Mouse (Mus musculus): ENCODE results near the gene Cyp4f15. TPM values are rescaled to one million over a fixed set of nuclear protein-coding genes. Genes with fewer than 3 reads are reported as not detected.

Cyp4f15 gene
- 0.56 and 0.72 TPM in 2 replicates for polyA plus RNA-seq (2015; fragmentation: Nextera tagmentation; extraction: Ambion mirVana)

GRCm38 (mm10) chr17:32685048-32685750 lies at the start of gene Cyp4f15:
TSS of gene Cyp4f15 (plus strand) at chr17:32685627.
- no peak for ATAC-seq (ENCODE audit: insufficient number of reproducible peaks, low FRiP score, low TSS enrichment, low read depth)
- no peak within 1 kb of the TSS for H3K4me3 ChIP-seq (replicated peaks)
- no peak within 1 kb of the TSS for H3K27ac ChIP-seq (replicated peaks)
- H3K4me2 ChIP-seq (replicated peaks): no peak within 1 kb of the TSS
- no peaks in the 10 kb centered on the region for H3K4me1 ChIP-seq
- H3K36me3 ChIP-seq: no peaks in the 10 kb centered on the region
- no peaks in the 10 kb centered on the region for H3K27me3 ChIP-seq
- H3K9me3 ChIP-seq (replicated peaks): no peaks in the 10 kb centered on the region
- 20% methylated on average over 7 of the region's 7 CpGs for WGBS
- H3K9ac ChIP-seq: no peak within 1 kb of the TSS

DNA sequence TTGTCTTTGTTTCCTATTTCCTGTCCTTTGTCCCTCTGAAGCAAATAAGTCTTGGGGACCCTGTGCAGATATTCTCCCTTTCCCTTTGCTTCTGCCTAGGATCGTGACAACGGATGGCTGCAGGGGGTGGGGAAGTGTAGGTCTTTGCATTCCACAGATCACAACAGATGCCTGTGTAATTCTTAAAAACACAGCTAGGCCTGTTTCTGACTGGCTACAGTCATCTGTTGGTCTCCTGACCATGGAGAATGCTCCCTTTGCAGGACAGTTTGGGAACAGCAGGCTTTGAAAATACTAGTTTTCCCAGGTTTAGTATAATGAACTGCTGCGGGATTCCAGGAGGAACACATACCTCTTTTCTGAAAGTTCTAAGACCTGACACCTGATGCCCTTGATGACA lies 49.1 kb upstream of the Cyp4f15 start:
- WGBS: 33% methylated on average over 3 of the region's 3 CpGs
- Histone ChIP-seq H3K27ac (replicated peaks) (no peak overlapping the region), H3K36me3 (no peaks in the 10 kb centered on the region), H3K27me3 (no peaks in the 10 kb centered on the region), H3K4me1 (0 out of 2 replicates have a peak, but pooled peaks cover 4% of the 10 kb centered on the region), H3K4me3 (replicated peaks) (no peak overlapping the region), H3K4me2 (replicated peaks) (no peak overlapping the region), H3K9me3 (replicated peaks) (no peaks in the 10 kb centered on the region), H3K9ac (no peak overlapping the region)
- no peak for ATAC-seq (ENCODE audit: insufficient number of reproducible peaks, low FRiP score, low TSS enrichment, low read depth)

- Histone ChIP-seq H3K4me1 (0 out of 2 replicates have a peak, but pooled peaks cover 4% of the 10 kb centered on the region), H3K27ac (replicated peaks) (no peak overlapping the region), H3K36me3 (no peaks in the 10 kb centered on the region), H3K4me3 (replicated peaks) (no peak overlapping the region), H3K9me3 (replicated peaks) (no peaks in the 10 kb centered on the region), H3K4me2 (replicated peaks) (no peak overlapping the region), H3K9ac (no peak overlapping the region), H3K27me3 (no peaks in the 10 kb centered on the region)
- 74% methylated on average over 2 of the region's 2 CpGs for WGBS
- ATAC-seq (ENCODE audit: insufficient number of reproducible peaks, low FRiP score, low TSS enrichment, low read depth): no peak
Measured at GRCm38 (mm10) chr17:32637151-32637550, 48.3 kb upstream of the Cyp4f15 start.

DNA sequence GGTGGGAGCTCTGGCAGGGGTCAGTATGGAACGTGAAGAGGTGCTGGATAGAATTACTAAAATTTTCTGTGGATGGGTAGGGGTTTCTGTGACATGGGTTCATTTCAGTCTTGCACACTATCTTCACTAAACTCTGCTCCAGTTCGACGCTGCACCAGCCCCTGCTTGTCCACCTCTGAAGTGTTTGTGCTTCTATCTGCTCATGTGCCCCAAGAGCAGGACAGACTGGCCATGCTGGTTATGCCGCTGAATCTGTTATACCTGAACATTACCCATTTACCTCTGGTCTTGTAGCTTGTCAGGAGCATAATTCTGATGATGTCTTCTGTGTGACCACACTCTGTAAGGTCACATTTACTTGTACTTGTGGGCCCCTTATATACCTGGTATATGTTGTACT lies 38.8 kb upstream of the Cyp4f15 start:
- no peak for ATAC-seq (ENCODE audit: insufficient number of reproducible peaks, low FRiP score, low TSS enrichment, low read depth)
- no peak overlapping the region for H3K27ac ChIP-seq (replicated peaks)
- no peaks in the 10 kb centered on the region for H3K4me1 ChIP-seq
- WGBS: 79% methylated on average over 4 of the region's 4 CpGs
- H3K9ac ChIP-seq: no peak overlapping the region
- H3K4me3 ChIP-seq (replicated peaks): no peak overlapping the region
- no peaks in the 10 kb centered on the region for H3K36me3 ChIP-seq
- H3K9me3 ChIP-seq (replicated peaks): no peaks in the 10 kb centered on the region
- H3K4me2 ChIP-seq (replicated peaks): no peak overlapping the region
- H3K27me3 ChIP-seq: no peaks in the 10 kb centered on the region

DNA sequence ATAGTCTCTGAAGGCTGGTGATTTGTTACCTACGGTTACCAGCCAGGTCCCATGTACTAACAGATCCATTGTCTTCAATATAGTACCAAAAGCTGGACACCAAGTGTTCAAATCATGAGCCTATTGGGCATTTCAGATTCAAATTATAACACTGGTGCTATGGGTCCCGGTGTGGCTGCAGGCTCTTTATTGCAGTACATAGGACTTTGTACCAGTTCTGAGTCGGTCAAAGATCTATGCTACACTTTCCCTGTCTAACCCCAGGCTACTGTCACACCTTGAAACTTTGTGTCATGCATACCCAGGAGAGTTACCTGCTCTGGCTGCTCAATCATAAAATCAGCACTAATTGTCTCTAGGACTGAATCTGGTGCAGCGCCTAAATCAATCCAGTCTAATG lies 31.6 kb upstream of the Cyp4f15 start:
- ATAC-seq (ENCODE audit: insufficient number of reproducible peaks, low FRiP score, low TSS enrichment, low read depth): no peak
- Histone ChIP-seq H3K4me3 (replicated peaks) (no peak overlapping the region), H3K9ac (no peak overlapping the region), H3K36me3 (no peaks in the 10 kb centered on the region), H3K27ac (replicated peaks) (no peak overlapping the region), H3K27me3 (no peaks in the 10 kb centered on the region), H3K9me3 (replicated peaks) (no peaks in the 10 kb centered on the region), H3K4me1 (peaks cover 3% of the 10 kb centered on the region; the same call in 1 of the 2 replicates), H3K4me2 (replicated peaks) (no peak overlapping the region)
- 85% methylated on average over 4 of the region's 4 CpGs for WGBS

GRCm38 (mm10) chr17:32657041-32657440 lies 28.4 kb upstream of the Cyp4f15 start:
- WGBS: 56% methylated on average over 3 of the region's 3 CpGs

DNA sequence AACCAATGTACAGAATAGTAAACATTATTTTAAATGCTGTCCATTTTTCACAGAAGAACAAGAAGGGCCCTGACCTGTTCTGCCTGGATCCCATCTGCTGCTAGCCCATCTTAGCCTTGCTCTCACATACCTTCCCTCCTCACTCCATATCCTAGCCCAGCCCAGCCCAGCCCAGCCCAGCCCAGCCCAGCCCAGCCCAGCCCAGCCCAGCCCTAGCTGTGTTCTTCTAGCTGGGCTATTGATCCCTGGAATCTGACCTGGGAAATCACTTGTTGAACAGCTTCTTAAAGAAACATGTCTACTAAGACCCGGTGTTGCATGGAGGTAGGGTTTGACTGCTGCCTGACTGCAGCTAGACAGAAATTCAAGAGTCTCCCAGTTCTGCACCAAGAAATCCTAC lies 27.2 kb upstream of the Cyp4f15 start:
- Histone ChIP-seq H3K36me3 (no peaks in the 10 kb centered on the region), H3K4me3 (replicated peaks) (no peak overlapping the region), H3K4me2 (replicated peaks) (no peak overlapping the region), H3K9ac (no peak overlapping the region), H3K4me1 (peaks cover 4% of the 10 kb centered on the region; the same call in 1 of the 2 replicates), H3K27ac (replicated peaks) (no peak overlapping the region), H3K27me3 (no peaks in the 10 kb centered on the region), H3K9me3 (replicated peaks) (no peaks in the 10 kb centered on the region)
- 75% methylated on average over 1 of the region's 1 CpGs for WGBS
- ATAC-seq (ENCODE audit: insufficient number of reproducible peaks, low FRiP score, low TSS enrichment, low read depth): no peak

More at GRCm38 (mm10) chr17:32657041-32657440, 28.4 kb upstream of the Cyp4f15 start:
- no peak overlapping the region for H3K4me3 ChIP-seq (replicated peaks)
- H3K27me3 ChIP-seq: no peaks in the 10 kb centered on the region
- H3K4me1 ChIP-seq: peaks cover 4% of the 10 kb centered on the region; the same call in 1 of the 2 replicates
- ATAC-seq (ENCODE audit: insufficient number of reproducible peaks, low FRiP score, low TSS enrichment, low read depth): no peak
- H3K9me3 ChIP-seq (replicated peaks): no peaks in the 10 kb centered on the region
- no peaks in the 10 kb centered on the region for H3K36me3 ChIP-seq
- no peak overlapping the region for H3K27ac ChIP-seq (replicated peaks)
- no peak overlapping the region for H3K4me2 ChIP-seq (replicated peaks)
- no peak overlapping the region for H3K9ac ChIP-seq

- Histone ChIP-seq H3K4me1 (peaks cover 4% of the 10 kb centered on the region; the same call in 1 of the 2 replicates), H3K4me3 (replicated peaks) (no peak within 1 kb of the TSS), H3K27me3 (no peaks in the 10 kb centered on the region), H3K4me2 (replicated peaks) (no peak within 1 kb of the TSS), H3K9ac (no peak within 1 kb of the TSS), H3K9me3 (replicated peaks) (no peaks in the 10 kb centered on the region), H3K27ac (replicated peaks) (no peak within 1 kb of the TSS), H3K36me3 (no peaks in the 10 kb centered on the region)
- no peak; the same call in 1 of the 2 replicates for ATAC-seq (ENCODE audit: insufficient number of reproducible peaks, low FRiP score, low TSS enrichment, low read depth)
- 57% methylated on average over 2 of the region's 2 CpGs for WGBS
Measured at GRCm38 (mm10) chr17:32658712-32659111, 26.7 kb upstream of the Cyp4f15 start, which contains the start of gene Cyp4f40. TSS of gene Cyp4f40 (plus strand) at chr17:32658900.

GRCm38 (mm10) chr17:32673976-32674375 lies 11.5 kb upstream of the Cyp4f15 start:
- Histone ChIP-seq H3K4me3 (replicated peaks) (no peak overlapping the region), H3K9ac (no peak overlapping the region), H3K4me1 (no peaks in the 10 kb centered on the region), H3K27ac (replicated peaks) (no peak overlapping the region), H3K36me3 (no peaks in the 10 kb centered on the region), H3K4me2 (replicated peaks) (no peak overlapping the region), H3K9me3 (replicated peaks) (no peaks in the 10 kb centered on the region), H3K27me3 (no peaks in the 10 kb centered on the region)
- no peak for ATAC-seq (ENCODE audit: insufficient number of reproducible peaks, low FRiP score, low TSS enrichment, low read depth)
- 63% methylated on average over 7 of the region's 7 CpGs for WGBS

DNA sequence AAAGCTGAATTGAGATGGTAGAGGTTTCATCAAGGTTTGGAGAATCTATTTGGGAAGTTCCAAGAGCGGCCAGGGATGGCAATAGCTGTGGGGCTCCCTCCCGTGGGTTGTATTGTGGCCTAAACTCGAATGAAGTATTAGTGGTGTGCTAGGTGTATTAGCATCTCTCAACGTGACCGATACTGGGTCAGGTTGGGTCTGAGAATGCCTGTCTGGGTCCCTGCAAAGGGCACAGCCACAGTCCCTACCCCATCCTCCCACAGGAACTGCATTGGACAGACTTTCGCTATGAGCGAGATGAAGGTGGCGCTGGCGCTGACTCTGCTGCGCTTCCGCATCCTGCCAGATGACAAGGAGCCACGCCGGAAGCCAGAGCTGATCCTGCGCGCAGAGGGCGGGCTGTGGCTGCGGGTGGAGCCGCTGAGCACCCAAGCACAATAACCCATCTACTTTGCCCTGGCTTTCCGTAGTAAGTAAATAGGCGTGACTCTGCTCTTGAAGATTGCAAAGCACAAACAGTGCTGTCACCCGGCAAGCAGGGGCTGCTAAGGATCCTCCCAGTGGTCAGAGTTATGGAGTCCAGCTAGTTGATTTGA lies 9.3 kb upstream of the Cyp4f15 start:
- no peak for ATAC-seq (ENCODE audit: insufficient number of reproducible peaks, low FRiP score, low TSS enrichment, low read depth)

DNA sequence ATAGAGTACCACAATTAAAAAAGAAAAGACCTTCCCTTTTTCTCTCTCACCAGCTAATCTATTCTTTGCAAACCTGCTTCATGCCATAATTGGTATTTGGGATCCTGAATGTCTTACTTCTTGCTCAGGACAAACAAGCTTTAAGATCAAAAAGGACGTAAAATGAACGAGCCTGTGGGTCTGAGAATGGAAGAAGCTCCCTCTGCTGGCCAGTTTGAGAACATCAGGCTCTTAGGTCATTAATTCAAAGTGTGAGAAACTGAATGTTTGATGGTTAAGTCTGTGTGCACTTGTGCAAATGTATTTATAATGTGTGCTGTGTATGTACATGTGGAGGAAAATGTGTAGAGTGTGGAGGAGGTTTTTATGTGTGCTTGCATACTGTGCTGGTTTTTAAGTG lies 5.0 kb upstream of the Cyp4f15 start:
- Histone ChIP-seq H3K4me3 (replicated peaks) (no peak overlapping the region), H3K4me2 (replicated peaks) (no peak overlapping the region), H3K27ac (replicated peaks) (no peak overlapping the region), H3K27me3 (no peaks in the 10 kb centered on the region), H3K36me3 (no peaks in the 10 kb centered on the region), H3K4me1 (no peaks in the 10 kb centered on the region), H3K9me3 (replicated peaks) (no peaks in the 10 kb centered on the region), H3K9ac (no peak overlapping the region)
- 21% methylated on average over 2 of the region's 2 CpGs for WGBS
- no peak for ATAC-seq (ENCODE audit: insufficient number of reproducible peaks, low FRiP score, low TSS enrichment, low read depth)

More for the DNA sequence above, 9.3 kb upstream of the Cyp4f15 start:
- H3K27me3 ChIP-seq: no peaks in the 10 kb centered on the region
- no peak overlapping the region for H3K27ac ChIP-seq (replicated peaks)
- no peak overlapping the region for H3K4me3 ChIP-seq (replicated peaks)
- no peaks in the 10 kb centered on the region for H3K4me1 ChIP-seq
- WGBS: 34% methylated on average over 21 of the region's 21 CpGs
- peak overlapping the region; percentile 17; the same call in 1 of the 2 replicates for H3K4me2 ChIP-seq (replicated peaks)
- H3K9me3 ChIP-seq (replicated peaks): no peaks in the 10 kb centered on the region
- H3K36me3 ChIP-seq: no peaks in the 10 kb centered on the region
- H3K9ac ChIP-seq: no peak overlapping the region
